Mouse (Mus musculus): Measurements from ENCODE around the gene Atp5e. TPM values are rescaled to one million over a fixed set of nuclear protein-coding genes. Genes with fewer than 3 reads are reported as not detected.

The Atp5e gene
- polyA plus RNA-seq, 1 experiment from 2014 or later = 472 TPM

DNA sequence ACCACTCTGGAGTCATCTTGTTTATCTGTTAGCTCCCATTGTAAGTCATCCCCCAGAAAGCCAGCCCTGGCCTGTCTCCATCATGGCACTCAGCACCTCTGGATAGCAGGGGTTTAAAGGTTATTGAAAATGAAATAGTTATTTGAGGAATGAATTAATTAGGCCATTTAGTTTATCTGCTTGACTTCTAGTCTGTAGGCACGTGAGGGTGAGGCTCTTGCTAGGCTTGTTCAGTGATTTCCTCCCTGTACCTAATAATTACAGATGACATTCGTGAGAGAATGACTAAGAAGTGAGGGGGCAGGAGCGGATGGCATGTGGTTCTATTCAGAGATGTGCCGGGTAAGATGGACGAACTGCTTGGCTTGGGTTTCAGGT is 9.6 kb upstream of the Atp5e start:
- H3K4me2 ChIP-seq = peak overlapping the region; percentile 73
- no peak for ATAC-seq (ENCODE audit: low read depth)
- peak overlapping the region; percentile 69 for H3K9ac ChIP-seq
- H3K4me3 ChIP-seq (replicated peaks) = peak overlapping the region; percentile 92
- DNase-seq = no peak
- H3K27ac ChIP-seq = peak overlapping the region; percentile 91
- peaks cover 47% of the 10 kb centered on the region for H3K4me1 ChIP-seq (replicated peaks)
- H3K27me3 ChIP-seq = no peaks in the 10 kb centered on the region
- H3K36me3 ChIP-seq = peaks cover 32% of the 10 kb centered on the region
- WGBS (ENCODE audit: insufficient replicate concordance) = 83% methylated on average over 5 of the region's 5 CpGs
- H3K9me3 ChIP-seq (replicated peaks) = no peaks in the 10 kb centered on the region

DNA sequence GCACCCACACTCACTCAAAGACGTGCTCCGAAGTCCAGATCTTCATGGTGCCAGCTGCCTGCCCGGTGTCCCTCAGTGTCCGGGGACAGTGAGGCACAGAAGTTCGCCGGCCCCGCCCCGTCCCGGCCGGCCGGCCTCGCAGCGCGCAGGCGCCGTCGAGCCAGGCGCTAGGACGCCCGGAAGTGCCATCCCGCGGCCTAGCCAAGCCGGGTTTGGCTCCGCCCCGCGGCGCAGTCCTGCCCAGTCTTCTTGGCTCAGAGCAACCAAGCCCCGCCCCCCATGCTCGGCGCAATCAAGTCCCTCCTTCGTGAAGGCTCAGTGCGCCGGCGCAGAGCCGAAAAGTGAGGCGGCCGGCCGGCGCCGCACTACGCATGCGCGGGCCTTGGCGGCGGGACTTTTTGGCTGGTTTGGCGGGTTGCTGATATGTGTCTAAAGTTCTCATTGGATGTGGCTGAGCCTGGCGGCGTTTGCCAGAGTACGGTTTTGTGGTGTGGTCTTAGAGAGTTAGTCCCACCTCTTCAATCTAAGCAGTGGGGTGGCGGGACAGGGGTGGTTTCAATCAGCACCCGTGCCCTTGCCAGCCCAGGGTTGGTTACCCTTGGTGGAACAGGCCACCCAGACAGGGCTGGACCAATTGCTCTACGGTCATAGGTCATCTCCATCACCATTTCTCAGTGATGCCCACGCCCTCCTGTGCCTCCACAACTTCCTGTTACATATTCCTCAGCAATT is 9.1 kb upstream of the Atp5e start, which contains the start of gene Prelid3b:
TSS of gene Prelid3b (minus strand) at position 264 of the 732 bp plus-strand sequence.
- H3K4me2 ChIP-seq = peak within 1 kb of the TSS; percentile 87
- peaks cover 38% of the 10 kb centered on the region for H3K36me3 ChIP-seq
- no peaks in the 10 kb centered on the region for H3K27me3 ChIP-seq
- no peaks in the 10 kb centered on the region for H3K9me3 ChIP-seq (replicated peaks)
- ATAC-seq (ENCODE audit: low read depth) (peak; percentile 94), DNase-seq (peak; percentile 99)
- peak within 1 kb of the TSS; percentile 92 for H3K4me3 ChIP-seq (replicated peaks)
- under 1% methylated on average over 53 of the region's 53 CpGs for WGBS (ENCODE audit: insufficient replicate concordance)
- H3K4me1 ChIP-seq (replicated peaks) = peaks cover 52% of the 10 kb centered on the region
- H3K9ac ChIP-seq = peak within 1 kb of the TSS; percentile 95
- H3K27ac ChIP-seq = peak within 1 kb of the TSS; percentile 91

DNA sequence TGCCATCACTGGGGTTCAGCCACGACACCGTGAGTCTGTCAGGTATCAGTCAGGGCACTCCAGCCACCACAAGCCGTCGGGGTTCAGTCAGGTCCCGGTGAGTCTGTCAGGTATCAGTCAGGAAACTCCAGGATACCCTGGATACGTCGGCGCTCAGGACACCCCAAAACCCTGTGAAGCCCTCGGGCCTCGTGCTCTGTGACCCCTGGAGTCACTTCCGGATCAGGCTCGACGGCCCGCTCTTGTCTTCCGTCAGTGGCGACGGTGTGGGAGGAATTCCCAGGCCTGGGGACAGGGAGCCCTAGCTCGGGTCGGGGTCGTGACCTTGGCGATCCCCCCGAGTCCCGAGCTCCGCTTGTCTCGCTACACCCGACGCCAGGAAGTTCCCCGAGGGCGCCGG is 8.5 kb upstream of the Atp5e start:
- Histone ChIP-seq H3K27me3 (no peaks in the 10 kb centered on the region), H3K4me1 (replicated peaks) (peaks cover 53% of the 10 kb centered on the region), H3K36me3 (peaks cover 42% of the 10 kb centered on the region), H3K9ac (peak overlapping the region; percentile 95), H3K27ac (peak overlapping the region; percentile 91), H3K4me2 (peak overlapping the region; percentile 87), H3K9me3 (replicated peaks) (no peaks in the 10 kb centered on the region), H3K4me3 (replicated peaks) (peak overlapping the region; percentile 92)
- DNase-seq (no peak), ATAC-seq (ENCODE audit: low read depth) (peak; percentile 29)
- WGBS (ENCODE audit: insufficient replicate concordance) = 3% methylated on average over 30 of the region's 30 CpGs

DNA sequence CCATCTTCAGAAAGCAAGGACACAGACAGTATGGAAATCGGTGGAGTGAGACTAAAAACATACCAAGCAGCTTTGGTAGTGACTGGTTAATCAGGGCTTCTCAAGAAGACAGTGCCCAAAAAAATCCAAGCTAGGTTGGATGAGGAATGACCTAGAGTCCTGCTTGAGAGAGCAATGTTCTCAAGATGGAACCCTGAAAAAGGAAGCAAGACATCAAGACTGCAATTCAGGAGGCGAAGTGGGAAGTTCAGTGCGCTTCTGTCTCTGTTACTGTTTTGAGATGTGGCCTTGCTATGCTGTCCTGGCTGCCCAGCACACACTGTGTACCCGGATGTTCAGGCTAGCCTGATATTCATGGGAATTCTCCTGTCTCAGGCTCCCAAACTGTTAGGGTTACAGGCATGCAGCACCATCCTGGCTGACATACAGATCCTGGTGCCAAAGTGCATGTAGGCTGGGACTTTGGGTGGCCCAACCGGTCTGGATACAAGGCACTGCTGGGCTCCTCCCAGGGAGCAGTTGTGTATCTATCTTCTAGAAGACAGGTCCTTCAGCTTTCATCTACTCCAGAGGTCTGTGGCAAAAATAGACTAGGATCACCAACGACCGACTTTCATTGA is 7.0 kb upstream of the Atp5e start:
- no peaks in the 10 kb centered on the region for H3K27me3 ChIP-seq
- no peaks in the 10 kb centered on the region for H3K9me3 ChIP-seq (replicated peaks)
- H3K9ac ChIP-seq = peak overlapping the region; percentile 95
- no peak for DNase-seq
- H3K27ac ChIP-seq = peak overlapping the region; percentile 91
- H3K4me2 ChIP-seq = peak overlapping the region; percentile 87
- H3K4me1 ChIP-seq (replicated peaks) = peaks cover 50% of the 10 kb centered on the region
- no peak for ATAC-seq (ENCODE audit: low read depth)
- 75% methylated on average over 7 of the region's 7 CpGs for WGBS (ENCODE audit: insufficient replicate concordance)
- peak overlapping the region; percentile 92 for H3K4me3 ChIP-seq (replicated peaks)
- peaks cover 56% of the 10 kb centered on the region for H3K36me3 ChIP-seq

DNA sequence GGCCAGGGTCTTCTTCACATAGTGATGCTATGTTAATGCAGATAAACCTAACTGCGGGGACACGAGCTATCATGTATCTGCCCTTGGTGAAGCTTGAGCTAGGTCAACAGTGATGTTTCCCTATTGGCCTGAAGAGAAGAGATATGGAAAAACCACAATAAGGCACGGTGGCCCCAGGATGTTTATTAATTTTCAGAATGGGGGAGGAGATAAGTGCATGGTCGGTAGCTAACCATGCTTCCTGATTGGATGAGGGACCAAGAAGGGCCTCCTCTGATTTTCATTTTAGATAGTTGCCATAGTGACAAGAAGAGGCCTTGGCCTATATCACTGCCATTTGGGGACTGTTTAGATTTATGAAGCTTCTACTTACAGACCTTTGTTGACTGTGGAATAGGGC is 6.4 kb upstream of the Atp5e start:
- ATAC-seq (ENCODE audit: low read depth) (no peak), DNase-seq (peak; percentile 42)
- peak overlapping the region; percentile 87 for H3K4me2 ChIP-seq
- H3K36me3 ChIP-seq = peaks cover 61% of the 10 kb centered on the region
- WGBS (ENCODE audit: insufficient replicate concordance) = 14% methylated on average over 4 of the region's 4 CpGs
- H3K9ac ChIP-seq = no peak overlapping the region
- H3K27me3 ChIP-seq = no peaks in the 10 kb centered on the region
- peak overlapping the region; percentile 92 for H3K4me3 ChIP-seq (replicated peaks)
- peaks cover 50% of the 10 kb centered on the region for H3K4me1 ChIP-seq (replicated peaks)
- H3K27ac ChIP-seq = 0 out of 2 replicates have a peak overlapping the region, but pooled peaks have one; percentile 34
- H3K9me3 ChIP-seq (replicated peaks) = no peaks in the 10 kb centered on the region

DNA sequence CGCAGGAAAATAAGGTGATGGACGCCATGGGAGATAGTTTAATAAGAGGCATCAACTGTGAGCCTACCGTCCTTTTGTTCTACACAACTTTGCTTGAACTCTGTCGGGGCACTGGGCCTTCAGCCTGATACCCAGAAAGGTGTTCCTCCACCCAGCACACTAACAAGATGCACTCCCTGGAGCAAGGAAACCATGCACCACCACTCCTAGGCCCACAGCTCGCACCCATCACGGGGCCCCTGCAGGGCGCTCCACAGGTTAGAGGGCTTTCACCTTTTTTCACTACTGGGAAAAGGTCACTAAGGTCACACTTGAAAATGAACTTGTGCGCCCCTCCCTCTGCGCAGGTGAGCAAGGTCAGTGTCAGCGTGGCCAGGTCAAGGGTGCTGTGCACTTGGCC is 535 bp downstream of the Atp5e start:
- Histone ChIP-seq H3K4me2 (peak overlapping the region; percentile 94), H3K9me3 (replicated peaks) (no peaks in the 10 kb centered on the region), H3K4me1 (replicated peaks) (peaks cover 26% of the 10 kb centered on the region), H3K4me3 (replicated peaks) (peak overlapping the region; percentile 88), H3K27ac (peak overlapping the region; percentile 77), H3K9ac (peak overlapping the region; percentile 89), H3K36me3 (peaks cover 66% of the 10 kb centered on the region), H3K27me3 (no peaks in the 10 kb centered on the region)
- WGBS (ENCODE audit: insufficient replicate concordance) = 20% methylated on average over 10 of the region's 10 CpGs
- no peak; the same call in 1 of the 2 replicates for ATAC-seq (ENCODE audit: low read depth)
- DNase-seq = no peak

DNA sequence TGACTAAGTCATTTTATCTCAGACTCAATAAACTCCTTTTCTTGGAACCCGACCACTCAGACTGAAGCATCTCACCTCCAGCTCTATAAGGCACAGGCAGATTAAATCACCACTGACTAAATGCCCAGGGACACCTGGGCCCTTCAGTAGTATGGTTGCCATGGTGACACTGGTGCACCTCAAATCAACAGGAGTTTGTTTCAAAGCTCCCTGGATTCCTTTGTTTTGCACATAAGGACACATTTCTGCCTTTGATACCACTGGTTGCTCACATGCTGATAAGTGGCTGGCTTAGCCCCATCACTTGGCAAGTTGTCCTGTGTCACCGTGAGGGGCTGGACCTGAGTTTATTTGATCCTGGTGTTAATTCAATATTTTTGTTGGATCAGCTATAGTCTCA is 4.5 kb downstream of the Atp5e start:
- DNase-seq = no peak
- H3K36me3 ChIP-seq = peaks cover 30% of the 10 kb centered on the region
- H3K27ac ChIP-seq = 0 out of 2 replicates have a peak overlapping the region, but pooled peaks have one; percentile 15
- H3K4me2 ChIP-seq = no peak overlapping the region
- no peak for ATAC-seq (ENCODE audit: low read depth)
- 61% methylated on average over 2 of the region's 2 CpGs for WGBS (ENCODE audit: insufficient replicate concordance)
- peaks cover 30% of the 10 kb centered on the region for H3K4me1 ChIP-seq (replicated peaks)
- no peaks in the 10 kb centered on the region for H3K27me3 ChIP-seq
- no peak overlapping the region for H3K4me3 ChIP-seq (replicated peaks)
- no peak overlapping the region for H3K9ac ChIP-seq
- no peaks in the 10 kb centered on the region for H3K9me3 ChIP-seq (replicated peaks)

DNA sequence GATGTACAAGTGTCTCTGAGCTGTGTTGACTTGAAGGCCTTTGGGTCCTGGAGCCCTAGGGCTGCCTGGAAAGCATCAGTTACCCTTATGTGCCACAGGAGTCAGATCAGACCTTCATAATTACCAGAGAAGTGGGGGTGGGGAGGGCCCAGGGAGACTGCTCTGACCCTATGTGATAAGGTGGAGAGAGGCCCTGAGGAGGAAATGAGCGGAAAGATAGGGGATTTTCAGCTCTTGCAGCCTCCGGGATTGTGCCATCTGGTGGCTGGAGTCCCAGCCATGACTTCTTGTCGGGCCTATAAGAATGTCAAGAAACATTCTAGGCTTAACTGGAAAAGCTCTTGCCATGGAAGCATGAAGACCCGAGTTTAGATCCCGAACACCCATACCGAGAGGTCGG is 10.2 kb downstream of the Atp5e start:
- H3K4me1 ChIP-seq (replicated peaks) = peaks cover 58% of the 10 kb centered on the region
- DNase-seq = peak; percentile 81

DNA sequence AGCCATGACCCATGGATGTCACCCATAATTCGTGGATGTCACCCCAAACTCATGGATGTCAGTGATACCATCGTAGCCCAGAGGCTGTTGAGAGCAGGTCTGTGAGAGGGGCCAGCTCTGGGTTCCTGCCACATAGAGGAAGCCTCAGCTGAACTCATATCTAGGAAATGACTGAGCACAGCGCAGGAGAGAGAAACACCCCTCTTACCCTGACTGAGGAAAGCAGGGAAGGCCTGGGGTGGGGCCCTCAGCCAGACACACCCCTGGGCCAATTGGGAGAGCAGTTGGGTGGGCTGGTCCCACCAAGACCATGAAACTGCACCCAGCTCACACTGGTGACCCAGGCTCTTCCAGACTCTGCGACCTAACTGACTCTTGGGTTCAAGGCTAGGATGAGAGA is 13.6 kb downstream of the Atp5e start, which contains the start of gene Tubb1:
TSS of gene Tubb1 (plus strand) at position 343 of the 400 bp plus-strand sequence.
- H3K4me1 ChIP-seq (replicated peaks) = peaks cover 59% of the 10 kb centered on the region
- H3K27ac ChIP-seq = peak within 1 kb of the TSS; percentile 84
- WGBS (ENCODE audit: insufficient replicate concordance) = 21% methylated on average over 4 of the region's 4 CpGs
- H3K9me3 ChIP-seq (replicated peaks) = no peaks in the 10 kb centered on the region
- ATAC-seq (ENCODE audit: low read depth) (peak; percentile 80), DNase-seq (peak; percentile 81)
- peak within 1 kb of the TSS; percentile 42 for H3K4me2 ChIP-seq
- peak within 1 kb of the TSS; percentile 45 for H3K9ac ChIP-seq
- H3K4me3 ChIP-seq (replicated peaks) = peak within 1 kb of the TSS; percentile 22
- H3K36me3 ChIP-seq = no peaks in the 10 kb centered on the region
- H3K27me3 ChIP-seq = peaks cover 17% of the 10 kb centered on the region; the same call in 1 of the 2 replicates

More for the DNA sequence above, 10.2 kb downstream of the Atp5e start:
- ATAC-seq (ENCODE audit: low read depth) = peak; percentile 96
- Histone ChIP-seq H3K9ac (peak overlapping the region; percentile 57), H3K4me3 (replicated peaks) (0 out of 2 replicates have a peak overlapping the region, but pooled peaks have one; percentile 25), H3K27ac (peak overlapping the region; percentile 93), H3K36me3 (no peaks in the 10 kb centered on the region), H3K4me2 (peak overlapping the region; percentile 57), H3K9me3 (replicated peaks) (no peaks in the 10 kb centered on the region), H3K27me3 (peaks cover 2% of the 10 kb centered on the region; the same call in 1 of the 2 replicates)
- 22% methylated on average over 7 of the region's 7 CpGs for WGBS (ENCODE audit: insufficient replicate concordance)

DNA sequence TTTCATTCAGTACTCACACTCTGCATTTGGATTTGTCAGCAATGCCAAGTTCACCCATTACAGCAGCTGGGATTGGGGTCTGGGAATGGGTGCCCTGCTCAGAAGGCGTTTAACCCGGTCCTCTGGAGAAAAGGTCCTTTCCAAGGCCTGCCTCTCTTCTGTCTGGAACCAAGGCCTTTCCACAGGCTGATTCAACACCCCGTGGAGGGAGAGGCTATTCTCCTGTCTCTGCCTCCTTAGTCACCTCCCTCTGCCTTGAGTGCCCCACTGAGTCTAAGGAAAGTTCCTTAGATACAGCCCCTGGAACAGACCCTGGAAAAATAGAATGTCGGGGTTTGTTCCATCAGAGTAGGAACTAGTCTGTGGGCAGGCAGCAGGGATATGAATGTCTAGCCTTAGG is 15.5 kb downstream of the Atp5e start:
- WGBS (ENCODE audit: insufficient replicate concordance) = 72% methylated on average over 4 of the region's 4 CpGs

DNA sequence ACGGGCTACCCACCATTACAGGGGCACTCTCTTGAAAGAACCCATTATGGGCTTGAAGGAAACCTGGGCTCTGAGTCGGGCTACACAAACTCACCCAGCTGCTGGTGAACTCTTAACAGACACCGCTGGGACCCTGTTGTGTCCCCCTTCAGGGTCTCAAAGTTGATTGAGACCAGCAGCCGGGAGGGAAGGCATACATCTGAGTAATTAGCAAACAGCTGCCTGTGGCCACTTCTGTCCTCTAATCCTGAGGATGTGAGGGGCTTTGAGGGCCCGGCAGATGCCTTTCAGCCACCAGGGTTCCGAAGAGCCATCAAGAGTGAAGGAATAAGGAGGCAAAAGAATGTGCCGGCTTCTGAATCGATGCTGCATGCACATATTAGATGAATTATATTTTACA is 17.0 kb downstream of the Atp5e start:
- H3K27me3 ChIP-seq = peaks cover 20% of the 10 kb centered on the region; the same call in 1 of the 2 replicates
- WGBS (ENCODE audit: insufficient replicate concordance) = 67% methylated on average over 8 of the region's 8 CpGs
- H3K36me3 ChIP-seq = no peaks in the 10 kb centered on the region
- H3K4me3 ChIP-seq (replicated peaks) = no peak overlapping the region
- DNase-seq = no peak
- no peak overlapping the region for H3K27ac ChIP-seq
- H3K4me1 ChIP-seq (replicated peaks) = peaks cover 38% of the 10 kb centered on the region
- no peak overlapping the region for H3K4me2 ChIP-seq
- no peak overlapping the region for H3K9ac ChIP-seq
- no peaks in the 10 kb centered on the region for H3K9me3 ChIP-seq (replicated peaks)
- ATAC-seq (ENCODE audit: low read depth) = no peak

More for the DNA sequence above, 15.5 kb downstream of the Atp5e start:
- peaks cover 52% of the 10 kb centered on the region for H3K4me1 ChIP-seq (replicated peaks)
- no peaks in the 10 kb centered on the region for H3K9me3 ChIP-seq (replicated peaks)
- no peak overlapping the region for H3K9ac ChIP-seq
- ATAC-seq (ENCODE audit: low read depth) = no peak
- H3K4me2 ChIP-seq = no peak overlapping the region
- H3K27me3 ChIP-seq = peaks cover 20% of the 10 kb centered on the region; the same call in 1 of the 2 replicates
- no peak overlapping the region for H3K4me3 ChIP-seq (replicated peaks)
- DNase-seq = no peak
- H3K36me3 ChIP-seq = no peaks in the 10 kb centered on the region
- no peak overlapping the region for H3K27ac ChIP-seq

All from liver, embryonic 13.5 days (tissue).